Mouse (Mus musculus): Measurements from ENCODE around the gene Ppl.

The Ppl gene

DNA sequence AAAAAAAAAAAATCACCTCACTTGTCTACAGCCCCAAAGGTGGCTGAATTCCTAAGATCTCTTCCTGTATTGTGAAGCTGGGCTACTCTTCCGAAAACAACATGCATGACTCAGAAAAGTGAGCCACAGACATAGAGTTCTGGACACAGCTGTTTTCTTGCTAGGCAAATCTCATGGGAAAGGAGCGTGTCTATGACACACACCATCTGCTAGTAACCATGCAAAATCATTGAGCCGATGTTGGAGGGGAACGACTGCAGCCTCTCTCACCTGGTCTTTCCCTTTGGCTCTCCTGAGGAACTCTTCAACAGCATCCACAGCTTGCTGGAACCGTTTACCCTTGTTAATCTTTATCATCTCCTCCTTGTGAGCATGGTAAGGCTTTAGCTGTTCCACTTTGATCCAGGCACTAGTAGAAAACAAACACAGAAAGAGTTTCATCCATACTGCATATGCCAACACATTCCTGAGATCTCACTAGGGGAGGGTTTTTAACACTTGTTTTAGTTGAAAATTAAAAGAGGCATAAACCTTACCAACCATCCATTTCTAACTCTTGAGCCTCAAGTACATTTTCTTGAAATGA, 95.5 kb downstream of the Ppl start:
- no peak for ATAC-seq (ENCODE audit: low TSS enrichment)
